Mouse (Mus musculus) ES-Bruce4 (cell line): ENCODE measurements around the gene Parva.

Experiments used
- CTCF ChIP-seq: IDR thresholded peaks from one replicate; pipeline ENCODE4 v1.8.1; 2011; ENCODE audit warnings: low read depth, low read length
- EP300 ChIP-seq: IDR thresholded peaks from 2 replicates; pipeline ENCODE4 v1.6.1; 2011; ENCODE audit warnings: low read depth, low read length; ENCODE audit not compliant: insufficient read depth
- POLR2A ChIP-seq: IDR thresholded peaks from one replicate; pipeline ENCODE4 v1.8.1; 2011; ENCODE audit warnings: low read length; ENCODE audit not compliant: insufficient read depth

GRCm38 (mm10) chr7:112514636-112515193, 87.4 kb downstream of the Parva start:
- TF ChIP-seq CTCF, result no peak
- TF ChIP-seq POLR2A, result no peak
- no peak for TF ChIP-seq EP300
